Mouse (Mus musculus) heart, postnatal 10 days (tissue): ENCODE data around the gene Antxr1. TPM values are rescaled to one million over a fixed set of nuclear protein-coding genes. Genes with fewer than 3 reads are reported as not detected.

Experiments
- DNase-seq, 2 experiments: peaks; one replicate each; pipeline ENCODE4 v3.0.0; 2021
- intact Hi-C: fragments of 180-260 bp; cut with DNase I; formaldehyde crosslinking; loops from one replicate; pipeline ENCODE4 v1.15.1; 2025
- total RNA-seq, 2 experiments: library from RNA; stranded (reverse); gene quantifications; 2 replicates each; pipeline ENCODE4 v1.2.3; 2021

The Antxr1 gene
- total RNA-seq, 2 experiments from 2014 or later, result 32.3 to 33.0 TPM

DNA sequence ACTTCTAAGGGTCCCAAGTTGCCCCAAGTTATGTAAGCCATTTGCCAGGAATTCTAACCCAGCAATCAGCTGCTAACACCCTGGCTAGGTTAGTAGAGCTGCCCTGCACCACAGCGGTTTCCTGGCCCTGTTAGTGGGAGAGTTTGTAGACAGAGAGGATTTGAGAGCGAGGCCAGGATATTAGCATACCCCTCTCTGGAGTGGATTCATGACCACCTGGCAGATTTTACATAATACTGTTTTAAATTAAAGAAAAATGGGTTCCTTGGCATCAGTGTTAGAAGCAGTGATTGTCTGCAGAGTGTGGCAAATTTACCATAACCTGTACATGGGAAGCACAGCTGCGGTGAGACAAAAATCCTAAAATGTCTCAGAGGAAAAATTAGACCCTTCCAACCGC, 132.2 kb downstream of the Antxr1 start:
- intact Hi-C loops, result no loop called here
- DNase-seq, result no peak

DNA sequence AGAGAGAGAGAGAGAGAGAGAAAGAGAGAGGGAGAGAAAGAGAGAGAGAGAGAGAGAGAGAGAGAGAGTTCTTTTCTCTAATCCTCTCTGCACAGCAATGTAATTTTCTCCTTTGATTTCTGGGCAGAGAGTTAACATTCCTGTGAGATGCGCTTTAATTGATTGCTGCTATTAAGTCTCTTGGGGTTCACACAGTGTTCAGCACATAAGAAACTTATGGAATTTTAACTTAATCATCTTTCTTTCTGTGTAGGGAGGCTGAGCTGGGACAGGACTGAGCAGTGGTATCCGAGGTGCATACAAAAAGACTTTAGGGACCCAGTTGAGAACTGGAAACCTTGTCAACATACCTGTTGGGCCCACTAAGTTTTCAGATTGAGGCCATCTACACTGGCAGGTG, 132.6 kb downstream of the Antxr1 start:
- intact Hi-C loops, result no loop called here

GRCm38 (mm10) chr6:87202048-87202605, 133.5 kb downstream of the Antxr1 start:
- intact Hi-C loops, result no loop called here
- DNase-seq, result no peak

More for the DNA sequence above, 132.6 kb downstream of the Antxr1 start:
- no peak for DNase-seq

DNA sequence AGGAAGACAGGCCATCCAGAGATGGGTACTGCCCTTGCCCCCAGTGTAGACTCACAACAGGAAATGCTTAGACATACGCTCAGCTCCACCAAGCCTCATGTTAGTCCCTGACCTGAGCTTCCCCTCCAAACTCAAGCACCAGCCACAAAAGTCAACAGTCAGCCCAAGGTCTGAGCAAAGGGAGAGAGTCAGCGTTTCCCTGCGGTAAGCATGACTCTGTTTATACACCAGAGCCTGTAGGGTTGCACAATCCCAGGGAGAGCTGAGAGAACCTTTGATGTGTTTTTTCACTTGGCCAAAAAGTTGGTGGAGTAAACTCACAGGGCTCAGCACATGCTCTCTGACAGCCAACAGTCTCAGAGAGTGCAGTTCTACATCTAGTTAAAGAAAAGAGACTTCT, 145.9 kb downstream of the Antxr1 start:
- DNase-seq, result no peak
- intact Hi-C loops, result no loop called here

GRCm38 (mm10) chr6:87186988-87187387, 148.6 kb downstream of the Antxr1 start:
- intact Hi-C loops, result no loop called here

DNA sequence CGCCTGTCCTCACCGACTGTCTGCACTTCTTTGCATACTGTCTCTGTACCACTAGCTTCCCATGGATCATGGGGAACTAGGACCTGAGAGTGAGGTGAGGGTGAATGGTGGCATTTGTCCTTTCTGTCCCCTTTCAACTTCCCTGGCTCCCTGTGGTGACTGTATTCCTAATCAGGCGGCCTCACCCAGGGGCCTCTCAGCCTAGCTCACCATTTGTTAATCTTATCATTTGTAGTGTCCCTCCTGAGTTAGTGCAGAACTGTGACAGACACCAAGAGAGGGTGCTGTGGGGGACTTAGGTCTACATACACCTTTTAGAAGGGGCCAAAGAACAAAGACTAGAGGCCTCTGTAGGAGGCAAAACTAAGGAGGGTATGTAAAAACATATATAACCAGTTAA, 151.2 kb downstream of the Antxr1 start:
- intact Hi-C loops, result no loop called here
- DNase-seq, result no peak

More at GRCm38 (mm10) chr6:87186988-87187387, 148.6 kb downstream of the Antxr1 start:
- DNase-seq, result peak; percentile 70 to 72

GRCm38 (mm10) chr6:87183981-87184380, 151.6 kb downstream of the Antxr1 start:
- intact Hi-C loops, result no loop called here
- DNase-seq, result no peak

- DNase-seq, result peak; percentile 77 to 80
- intact Hi-C loops, result no loop called here
Measured at GRCm38 (mm10) chr6:87183159-87183558, 152.5 kb downstream of the Antxr1 start.

GRCm38 (mm10) chr6:87182736-87183135, 152.9 kb downstream of the Antxr1 start:
- no peak for DNase-seq
- intact Hi-C loops, result no loop called here

DNA sequence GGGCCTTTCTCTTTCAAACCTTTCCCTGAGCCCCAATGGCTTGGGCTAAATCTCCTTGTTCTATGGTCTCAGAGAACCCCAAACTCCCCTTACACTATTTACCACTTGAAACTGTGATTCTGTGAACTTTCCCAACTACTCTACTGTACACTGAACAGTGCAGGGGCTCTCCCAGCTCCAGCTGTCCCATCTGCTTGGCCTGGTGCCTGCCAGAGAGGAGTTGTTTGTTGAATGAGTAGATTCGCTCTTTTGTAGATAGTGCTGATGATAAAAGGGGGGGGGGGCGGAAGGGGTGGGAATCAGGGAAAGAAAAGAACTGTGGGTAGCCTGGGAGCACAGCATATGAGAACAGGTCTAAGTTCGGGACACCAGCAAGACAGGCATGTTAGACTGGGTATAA, 164.2 kb downstream of the Antxr1 start:
- DNase-seq, result no peak
- intact Hi-C loops, result no loop called here

GRCm38 (mm10) chr6:87170875-87171274, 164.7 kb downstream of the Antxr1 start:
- DNase-seq, result no peak
- intact Hi-C loops, result no loop called here

GRCm38 (mm10) chr6:87170277-87170676, 165.3 kb downstream of the Antxr1 start:
- intact Hi-C loops, result no loop called here
- DNase-seq, result no peak

- DNase-seq, result no peak
- intact Hi-C loops, result loop anchor here (5.0 kb wide), 1 partner anchor 154 kb away; no protein-coding TSS in a partner anchor
Measured at GRCm38 (mm10) chr6:87168021-87168420, 167.6 kb downstream of the Antxr1 start.

GRCm38 (mm10) chr6:87166673-87167305, 168.8 kb downstream of the Antxr1 start:
- no peak for DNase-seq
- intact Hi-C loops, result loop anchor here (5.0 kb wide), 1 partner anchor 156 kb away; no protein-coding TSS in a partner anchor

- intact Hi-C loops, result loop anchor here (5.0 kb wide), 1 partner anchor 157 kb away; no protein-coding TSS in a partner anchor
- DNase-seq, result no peak
Measured at GRCm38 (mm10) chr6:87165536-87166311, 169.9 kb downstream of the Antxr1 start.

GRCm38 (mm10) chr6:87161391-87162263, 174.0 kb downstream of the Antxr1 start:
- intact Hi-C loops, result no loop called here

DNA sequence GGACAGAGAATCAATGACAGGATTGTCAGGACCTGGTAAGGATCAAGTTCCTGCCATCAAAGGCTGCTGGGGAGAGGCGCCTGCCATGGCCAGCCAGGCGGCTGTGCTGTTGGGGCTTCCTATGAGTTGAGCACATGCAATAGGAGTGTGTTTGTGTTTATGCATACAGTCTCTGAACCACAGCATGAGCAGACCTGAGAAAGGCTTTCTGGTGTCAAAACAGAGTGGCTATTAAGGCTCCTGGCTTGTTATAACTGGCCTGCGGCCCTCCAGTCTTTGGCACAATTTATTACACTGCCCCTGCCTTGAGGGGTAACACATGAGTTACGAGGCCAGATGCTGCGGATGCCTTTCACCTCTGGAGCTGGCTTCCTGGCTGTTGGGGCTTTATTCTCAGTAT, 175.4 kb downstream of the Antxr1 start:
- intact Hi-C loops, result no loop called here
- no peak for DNase-seq

More at GRCm38 (mm10) chr6:87161391-87162263, 174.0 kb downstream of the Antxr1 start:
- peak; percentile 54 to 62 for DNase-seq

GRCm38 (mm10) chr6:87158062-87158623, 177.5 kb downstream of the Antxr1 start:
- DNase-seq, result no peak
- intact Hi-C loops, result no loop called here

DNA sequence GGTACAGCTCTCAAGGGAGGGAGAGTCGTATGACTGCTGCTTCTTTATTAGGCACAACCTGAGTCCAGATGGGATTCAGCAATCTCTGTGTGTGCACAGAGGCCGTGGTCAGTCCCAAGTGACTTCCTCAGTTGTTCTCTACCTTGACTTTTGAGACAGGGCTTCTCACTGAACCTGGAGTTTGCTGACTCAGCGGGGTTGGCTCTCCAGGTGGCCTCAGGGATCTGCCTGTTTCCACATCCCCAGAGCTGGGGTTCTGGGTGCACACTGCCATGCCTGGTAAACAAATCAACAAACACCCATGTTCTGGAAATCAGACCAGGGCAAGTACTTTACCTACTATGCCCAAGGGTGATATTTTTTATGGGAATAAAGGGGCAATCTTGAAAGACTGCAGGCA, 181.8 kb downstream of the Antxr1 start:
- no peak for DNase-seq
- intact Hi-C loops, result no loop called here

GRCm38 (mm10) chr6:87153231-87153580, 182.4 kb downstream of the Antxr1 start:
- intact Hi-C loops, result no loop called here
- no peak for DNase-seq
